Mouse (Mus musculus): ENCODE measurements at regions not wholly inside any gene's neighbourhood (a gene's known extent, or its start where the extent isn't known, plus 50 kb on each side); places are given as distances from the start of the nearest gene placed in this dataset.

GRCm38 (mm10) chr6:140924319-140924981 is 195.4 kb downstream of the Gm11077 start:
- 45% methylated on average over 12 of the region's 12 CpGs for WGBS
- H3K27me3 ChIP-seq (ENCODE audit: control insufficient read depth, insufficient read depth, low read length) = no peaks in the 10 kb centered on the region
- no peak overlapping the region for H3K27ac ChIP-seq (ENCODE audit: insufficient read depth, low read length)
- no peak for DNase-seq (ENCODE audit: low read depth in 1 of 2, low spot score in 2 of 2)
- no peaks in the 10 kb centered on the region for H3K4me1 ChIP-seq (ENCODE audit: control insufficient read depth, insufficient read depth, insufficient read length)
- TF ChIP-seq CTCF (IDR thresholded peaks at IDR 0.05; ENCODE audit: extremely low read depth, insufficient read depth, insufficient read length, insufficient replicate concordance) = no peak
- TF ChIP-seq POLR2A (IDR thresholded peaks at IDR 0.05; ENCODE audit: low read depth, low read length) = no peak
- no peak overlapping the region for H3K4me3 ChIP-seq (ENCODE audit: extremely low read depth, insufficient read depth, insufficient read length)
- H3K36me3 ChIP-seq (ENCODE audit: control insufficient read depth, insufficient read depth, low read length) = no peaks in the 10 kb centered on the region

GRCm38 (mm10) chr6:140927616-140928015 is 198.5 kb downstream of the Gm11077 start:
- Histone ChIP-seq H3K4me3 (ENCODE audit: extremely low read depth, insufficient read depth, insufficient read length) (no peak overlapping the region), H3K27ac (ENCODE audit: insufficient read depth, low read length) (no peak overlapping the region), H3K36me3 (ENCODE audit: control insufficient read depth, insufficient read depth, low read length) (no peaks in the 10 kb centered on the region), H3K27me3 (ENCODE audit: control insufficient read depth, insufficient read depth, low read length) (no peaks in the 10 kb centered on the region), H3K4me1 (ENCODE audit: control insufficient read depth, insufficient read depth, insufficient read length) (no peaks in the 10 kb centered on the region)
- TF ChIP-seq POLR2A (IDR thresholded peaks at IDR 0.05; ENCODE audit: low read depth, low read length) (no peak), CTCF (IDR thresholded peaks at IDR 0.05; ENCODE audit: extremely low read depth, insufficient read depth, insufficient read length, insufficient replicate concordance) (no peak)
- no peak for DNase-seq (ENCODE audit: low read depth in 1 of 2, low spot score in 2 of 2)
- WGBS = 91% methylated on average over 3 of the region's 3 CpGs

GRCm38 (mm10) chr6:140934286-140934685 is 205.2 kb downstream of the Gm11077 start:
- WGBS = 82% methylated on average over 6 of the region's 6 CpGs
- Histone ChIP-seq H3K27me3 (ENCODE audit: control insufficient read depth, insufficient read depth, low read length) (no peaks in the 10 kb centered on the region), H3K36me3 (ENCODE audit: control insufficient read depth, insufficient read depth, low read length) (no peaks in the 10 kb centered on the region), H3K4me3 (ENCODE audit: extremely low read depth, insufficient read depth, insufficient read length) (no peak overlapping the region), H3K4me1 (ENCODE audit: control insufficient read depth, insufficient read depth, insufficient read length) (no peaks in the 10 kb centered on the region), H3K27ac (ENCODE audit: insufficient read depth, low read length) (no peak overlapping the region)
- TF ChIP-seq CTCF (IDR thresholded peaks at IDR 0.05; ENCODE audit: extremely low read depth, insufficient read depth, insufficient read length, insufficient replicate concordance) (no peak), POLR2A (IDR thresholded peaks at IDR 0.05; ENCODE audit: low read depth, low read length) (no peak)
- DNase-seq (ENCODE audit: low read depth in 1 of 2, low spot score in 2 of 2) = no peak

GRCm38 (mm10) chr6:140938025-140938424 is 208.9 kb downstream of the Gm11077 start:
- H3K27me3 ChIP-seq (ENCODE audit: control insufficient read depth, insufficient read depth, low read length) = no peaks in the 10 kb centered on the region
- no peak overlapping the region for H3K27ac ChIP-seq (ENCODE audit: insufficient read depth, low read length)
- TF ChIP-seq POLR2A (IDR thresholded peaks at IDR 0.05; ENCODE audit: low read depth, low read length) = no peak
- H3K4me3 ChIP-seq (ENCODE audit: extremely low read depth, insufficient read depth, insufficient read length) = no peak overlapping the region
- DNase-seq (ENCODE audit: low read depth in 1 of 2, low spot score in 2 of 2) = no peak
- WGBS = 88% methylated on average over 1 of the region's 1 CpGs
- H3K4me1 ChIP-seq (ENCODE audit: control insufficient read depth, insufficient read depth, insufficient read length) = no peaks in the 10 kb centered on the region
- no peaks in the 10 kb centered on the region for H3K36me3 ChIP-seq (ENCODE audit: control insufficient read depth, insufficient read depth, low read length)

DNA sequence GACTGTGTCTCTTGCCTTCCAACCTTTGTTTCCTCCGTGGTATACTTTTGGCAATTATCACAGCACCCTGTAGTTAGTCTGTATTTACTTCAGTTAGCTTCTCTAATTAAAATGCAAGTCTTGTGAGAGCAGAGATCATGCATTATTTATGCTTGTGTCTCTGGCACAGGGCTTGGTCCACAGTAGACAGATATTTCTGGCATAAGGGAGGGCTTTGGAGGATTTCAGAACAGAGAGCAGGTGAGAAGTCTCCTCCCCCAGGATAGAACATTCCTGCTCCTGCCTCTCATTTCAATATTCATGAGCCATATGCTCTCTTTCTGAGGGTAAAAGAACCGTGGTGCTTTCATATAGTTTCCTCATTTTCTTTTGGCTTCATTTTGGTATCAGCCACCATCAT is 217.6 kb downstream of the Gm11077 start:
- Histone ChIP-seq H3K27me3 (ENCODE audit: control insufficient read depth, insufficient read depth, low read length) (no peaks in the 10 kb centered on the region), H3K4me3 (ENCODE audit: extremely low read depth, insufficient read depth, insufficient read length) (no peak overlapping the region), H3K36me3 (ENCODE audit: control insufficient read depth, insufficient read depth, low read length) (no peaks in the 10 kb centered on the region), H3K4me1 (ENCODE audit: control insufficient read depth, insufficient read depth, insufficient read length) (no peaks in the 10 kb centered on the region), H3K27ac (ENCODE audit: insufficient read depth, low read length) (no peak overlapping the region)
- 56% methylated on average over 2 of the region's 2 CpGs for WGBS
- no peak for TF ChIP-seq POLR2A (IDR thresholded peaks at IDR 0.05; ENCODE audit: low read depth, low read length)
- no peak for TF ChIP-seq CTCF (IDR thresholded peaks at IDR 0.05; ENCODE audit: extremely low read depth, insufficient read depth, insufficient read length, insufficient replicate concordance)
- DNase-seq (ENCODE audit: low read depth in 1 of 2, low spot score in 2 of 2) = no peak

DNA sequence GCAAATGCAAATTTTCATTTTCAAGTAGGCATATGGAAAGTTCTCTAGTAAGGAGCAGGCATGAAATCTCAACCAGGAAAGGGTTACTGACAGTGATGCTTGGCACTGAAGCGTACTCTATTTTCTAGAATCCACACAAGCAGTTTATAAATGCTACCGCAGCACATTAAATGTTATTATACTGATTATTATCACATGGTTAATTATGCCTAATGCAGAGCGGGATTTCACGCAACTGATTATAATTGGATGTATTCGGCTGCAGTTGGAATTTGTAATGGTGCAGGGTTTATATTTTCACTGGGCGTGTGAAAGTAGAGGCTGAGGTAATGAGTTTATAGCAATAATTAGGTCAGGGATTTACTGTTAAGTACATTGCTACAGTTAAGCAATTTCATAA is 221.4 kb downstream of the Gm11077 start:
- DNase-seq (ENCODE audit: low read depth in 1 of 2, low spot score in 2 of 2) = no peak
- H3K4me3 ChIP-seq (ENCODE audit: extremely low read depth, insufficient read depth, insufficient read length) = no peak overlapping the region
- WGBS = 95% methylated on average over 6 of the region's 6 CpGs
- no peak overlapping the region for H3K27ac ChIP-seq (ENCODE audit: insufficient read depth, low read length)
- TF ChIP-seq POLR2A (IDR thresholded peaks at IDR 0.05; ENCODE audit: low read depth, low read length) (no peak), CTCF (IDR thresholded peaks at IDR 0.05; ENCODE audit: extremely low read depth, insufficient read depth, insufficient read length, insufficient replicate concordance) (no peak)
- no peaks in the 10 kb centered on the region for H3K36me3 ChIP-seq (ENCODE audit: control insufficient read depth, insufficient read depth, low read length)
- H3K27me3 ChIP-seq (ENCODE audit: control insufficient read depth, insufficient read depth, low read length) = no peaks in the 10 kb centered on the region
- H3K4me1 ChIP-seq (ENCODE audit: control insufficient read depth, insufficient read depth, insufficient read length) = no peaks in the 10 kb centered on the region

DNA sequence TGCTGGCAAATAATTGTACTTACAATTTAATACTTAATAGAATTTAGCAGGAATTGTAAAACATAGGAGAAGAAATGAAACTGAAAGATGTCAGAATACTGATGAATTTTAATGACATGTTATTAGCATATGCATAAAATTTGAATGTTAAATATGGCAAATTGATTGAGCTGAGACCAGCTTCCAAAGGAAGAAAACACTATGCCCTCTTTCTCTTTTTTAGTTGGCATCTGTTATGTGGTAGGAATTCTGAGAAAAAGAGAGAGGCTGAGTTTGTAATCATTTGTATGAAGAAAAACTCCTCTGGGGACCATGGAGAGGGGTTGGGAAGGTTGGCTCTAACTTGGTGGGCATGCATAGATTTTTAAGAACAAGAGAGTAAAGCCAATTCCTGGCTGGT is 224.2 kb downstream of the Gm11077 start:
- no peaks in the 10 kb centered on the region for H3K36me3 ChIP-seq (ENCODE audit: control insufficient read depth, insufficient read depth, low read length)
- H3K4me1 ChIP-seq (ENCODE audit: control insufficient read depth, insufficient read depth, insufficient read length) = no peaks in the 10 kb centered on the region
- no peak for TF ChIP-seq CTCF (IDR thresholded peaks at IDR 0.05; ENCODE audit: extremely low read depth, insufficient read depth, insufficient read length, insufficient replicate concordance)
- TF ChIP-seq POLR2A (IDR thresholded peaks at IDR 0.05; ENCODE audit: low read depth, low read length) = no peak
- DNase-seq (ENCODE audit: low read depth in 1 of 2, low spot score in 2 of 2) = no peak
- H3K27ac ChIP-seq (ENCODE audit: insufficient read depth, low read length) = no peak overlapping the region
- H3K4me3 ChIP-seq (ENCODE audit: extremely low read depth, insufficient read depth, insufficient read length) = no peak overlapping the region
- no peaks in the 10 kb centered on the region for H3K27me3 ChIP-seq (ENCODE audit: control insufficient read depth, insufficient read depth, low read length)

All from spleen, adult 2 months (tissue).